Mouse (Mus musculus) forebrain, embryonic 16.5 days (tissue): ENCODE results near the gene Esrrg. TPM values are rescaled to one million over a fixed set of nuclear protein-coding genes. Genes with fewer than 3 reads are reported as not detected.

Experiments
- ATAC-seq: fragments of 200-750 bp; cut with Nextera tagmentation; 2 replicates; pipeline ENCODE4 v1.8.0; 2017; ENCODE audit warnings: mild to moderate bottlenecking, moderate library complexity
- H3K27ac ChIP-seq: fragments of 300-500 bp; sonication (generic); 2 replicates; pipeline ENCODE4 v1.5.1; 2014; ENCODE audit warnings: low read length, control low read depth
- H3K27me3 ChIP-seq: fragments of 300-500 bp; sonication (generic); replicated peaks from 2 replicates; pipeline ENCODE4 v1.6.1; 2014; ENCODE audit warnings: low read length; ENCODE audit not compliant: control insufficient read depth, insufficient read depth
- H3K36me3 ChIP-seq: fragments of 300-500 bp; sonication (generic); 2 replicates; pipeline ENCODE4 v1.6.1; 2014; ENCODE audit not compliant: control insufficient read depth, insufficient read depth
- H3K4me1 ChIP-seq: fragments of 300-500 bp; sonication (generic); replicated peaks from 2 replicates; pipeline ENCODE4 v1.6.1; 2014; ENCODE audit warnings: low read length; ENCODE audit not compliant: control insufficient read depth, insufficient read depth
- H3K4me2 ChIP-seq: fragments of 300-500 bp; sonication (generic); 2 replicates; pipeline ENCODE4 v1.6.1; 2014; ENCODE audit warnings: mild to moderate bottlenecking, low read length, control low read depth
- H3K4me3 ChIP-seq: fragments of 300-500 bp; sonication (generic); replicated peaks from 2 replicates; pipeline ENCODE4 v1.5.1; 2014; ENCODE audit warnings: mild to moderate bottlenecking, low read length, control low read depth
- H3K9ac ChIP-seq: fragments of 300-500 bp; sonication (generic); replicated peaks from 2 replicates; pipeline ENCODE4 v1.6.1; 2014; ENCODE audit warnings: low read depth, low read length, control low read depth
- H3K9me3 ChIP-seq: fragments of 300-500 bp; sonication (generic); 2 replicates; pipeline ENCODE4 v1.6.1; 2016; ENCODE audit warnings: low read length; ENCODE audit not compliant: control insufficient read depth
- WGBS: fragments of 180-500 bp; shearing (Covaris S2); extraction: QIAGEN DNeasy Blood & Tissue Kit; methylation state at CpG from one replicate; pipeline ENCODE4 v1.1.7; 2014; 5-methylcytosine and 5-hydroxymethylcytosine counted together
- polyA plus RNA-seq: library from polyadenylated mRNA; unstranded; fragments of >200 nt; fragmentation: Nextera tagmentation; extraction: Ambion mirVana; gene quantifications from 2 replicates; pipeline ENCODE4 v1.2.1, GENCODE M21; 2015

The Esrrg gene
- polyA plus RNA-seq, 1 experiment from 2014 or later: 11.2 TPM

DNA sequence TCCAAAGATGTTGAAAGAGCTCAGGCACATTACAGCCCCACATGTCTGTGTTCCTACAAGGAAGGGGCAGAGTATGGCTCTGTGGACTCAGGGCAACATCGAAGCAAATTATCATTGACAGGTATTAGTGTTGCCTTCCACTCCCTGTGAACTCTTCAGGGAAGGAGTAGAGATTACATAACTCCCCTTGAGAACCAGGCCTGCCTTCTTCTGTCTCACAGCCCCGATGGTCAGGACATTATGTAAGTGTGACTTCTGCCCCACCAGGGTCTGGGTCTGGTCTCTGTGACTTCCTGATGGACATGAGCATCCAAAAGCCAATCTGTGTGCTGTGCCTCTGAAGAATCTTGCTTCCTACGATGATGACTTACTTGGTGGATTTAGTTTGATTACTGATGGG lies 438.6 kb downstream of the Esrrg start:
- no peak for ATAC-seq
- H3K4me3 ChIP-seq: no peak overlapping the region
- 76% methylated on average over 3 of the region's 3 CpGs for WGBS

DNA sequence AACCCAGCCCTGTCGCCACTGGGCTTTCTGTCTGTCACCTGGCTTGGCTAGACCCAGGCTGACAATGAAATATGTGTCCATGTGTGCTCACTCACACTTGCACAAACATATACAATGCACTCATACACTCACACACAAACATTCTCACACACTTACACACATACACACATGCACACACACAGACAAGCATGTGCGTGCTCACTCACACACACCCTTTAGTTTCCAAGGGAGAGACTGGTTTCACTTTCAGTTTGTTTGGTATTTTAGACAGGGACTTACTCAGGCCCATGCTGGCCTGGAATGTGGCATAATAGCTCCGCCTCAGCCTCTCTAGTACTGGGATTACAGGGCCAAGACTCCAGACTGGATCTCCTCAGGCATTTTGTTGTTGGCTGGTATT lies 447.3 kb downstream of the Esrrg start:
- H3K9ac ChIP-seq: no peak overlapping the region
- no peak overlapping the region for H3K4me3 ChIP-seq
- H3K27ac ChIP-seq: no peak overlapping the region
- no peak for ATAC-seq
- 0 out of 2 replicates have a peak, but pooled peaks cover 2% of the 10 kb centered on the region for H3K4me1 ChIP-seq
- H3K9me3 ChIP-seq: no peaks in the 10 kb centered on the region
- H3K27me3 ChIP-seq: no peaks in the 10 kb centered on the region
- no peak overlapping the region for H3K4me2 ChIP-seq
- no peaks in the 10 kb centered on the region for H3K36me3 ChIP-seq
- 82% methylated on average over 3 of the region's 3 CpGs for whole genome bisulfite sequencing

More for the DNA sequence above, 438.6 kb downstream of the Esrrg start:
- no peaks in the 10 kb centered on the region for H3K4me1 ChIP-seq
- no peak overlapping the region for H3K27ac ChIP-seq
- no peak overlapping the region for H3K9ac ChIP-seq
- no peaks in the 10 kb centered on the region for H3K9me3 ChIP-seq
- H3K4me2 ChIP-seq: no peak overlapping the region
- no peaks in the 10 kb centered on the region for H3K36me3 ChIP-seq
- H3K27me3 ChIP-seq: no peaks in the 10 kb centered on the region

DNA sequence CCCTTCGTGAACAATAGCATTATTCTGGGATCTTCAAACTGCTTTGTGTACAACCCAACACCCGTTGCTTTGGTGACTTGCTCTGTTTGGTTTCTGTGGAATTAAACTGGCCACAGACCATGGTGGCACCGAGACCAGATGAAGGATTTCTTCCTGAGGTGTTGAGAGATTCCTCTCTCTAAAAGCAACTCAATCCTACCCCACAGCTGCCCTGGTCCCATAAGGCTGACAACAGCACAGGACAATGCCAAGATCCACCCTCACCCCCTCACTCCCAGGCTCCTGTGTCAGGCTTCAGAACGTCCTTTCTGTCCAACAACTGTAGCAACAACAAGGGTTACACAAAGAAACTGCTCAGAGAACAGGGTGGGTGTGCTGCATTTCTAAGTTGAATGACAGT lies 449.3 kb downstream of the Esrrg start:
- H3K36me3 ChIP-seq: no peaks in the 10 kb centered on the region
- no peak for ATAC-seq
- H3K4me3 ChIP-seq: no peak overlapping the region
- H3K4me1 ChIP-seq: 0 out of 2 replicates have a peak, but pooled peaks cover 2% of the 10 kb centered on the region
- no peaks in the 10 kb centered on the region for H3K27me3 ChIP-seq
- H3K4me2 ChIP-seq: no peak overlapping the region
- H3K27ac ChIP-seq: no peak overlapping the region
- H3K9me3 ChIP-seq: no peaks in the 10 kb centered on the region
- no peak overlapping the region for H3K9ac ChIP-seq
- WGBS: 63% methylated on average over 4 of the region's 4 CpGs

DNA sequence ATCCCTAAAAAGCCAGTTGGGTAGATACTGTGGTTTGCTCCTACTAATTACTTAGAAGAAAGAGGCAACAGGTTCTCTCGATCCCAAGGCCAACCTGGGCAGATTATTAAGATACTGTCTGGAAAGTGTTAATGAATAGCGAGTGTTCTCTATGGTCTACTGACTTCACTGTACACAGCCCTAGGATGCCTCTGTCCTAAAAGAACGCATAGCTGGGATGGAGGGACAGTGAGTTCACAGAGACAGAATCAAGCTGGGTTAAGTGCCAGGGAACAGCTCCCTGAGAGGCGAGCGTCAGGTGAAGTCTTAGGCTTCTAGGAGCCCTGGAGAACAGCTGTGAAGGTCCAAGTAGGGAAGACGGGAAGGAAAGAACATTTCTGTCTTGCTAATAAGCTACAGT lies 450.4 kb downstream of the Esrrg start:
- no peak overlapping the region for H3K4me3 ChIP-seq
- no peak overlapping the region for H3K9ac ChIP-seq
- H3K36me3 ChIP-seq: no peaks in the 10 kb centered on the region
- no peak for ATAC-seq
- 90% methylated on average over 6 of the region's 6 CpGs for WGBS
- H3K27me3 ChIP-seq: no peaks in the 10 kb centered on the region
- H3K9me3 ChIP-seq: no peaks in the 10 kb centered on the region
- 0 out of 2 replicates have a peak, but pooled peaks cover 2% of the 10 kb centered on the region for H3K4me1 ChIP-seq
- H3K27ac ChIP-seq: no peak overlapping the region
- no peak overlapping the region for H3K4me2 ChIP-seq

DNA sequence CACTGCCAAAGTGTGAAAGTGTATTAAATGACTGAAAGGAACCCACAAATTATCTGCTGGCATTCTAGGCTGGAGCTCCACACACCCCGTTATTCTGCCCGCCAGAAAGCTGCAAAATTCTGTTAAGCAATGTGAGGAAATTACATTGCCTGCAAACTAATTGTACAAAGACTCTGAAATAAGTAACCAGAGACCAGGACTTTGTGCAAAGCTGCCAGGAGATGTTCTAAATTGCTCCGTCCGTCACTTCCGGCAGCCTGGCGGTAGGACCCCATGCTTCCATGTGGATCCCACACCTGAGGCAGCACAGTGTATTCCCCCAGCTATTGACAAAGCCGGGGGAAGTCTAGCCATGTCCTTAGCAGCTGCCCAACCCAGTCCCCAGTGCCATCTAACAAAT lies 451.9 kb downstream of the Esrrg start:
- no peak for ATAC-seq
- Histone ChIP-seq H3K9me3 (no peaks in the 10 kb centered on the region), H3K9ac (no peak overlapping the region), H3K4me1 (0 out of 2 replicates have a peak, but pooled peaks cover 2% of the 10 kb centered on the region), H3K4me2 (no peak overlapping the region), H3K36me3 (no peaks in the 10 kb centered on the region), H3K27ac (no peak overlapping the region), H3K27me3 (no peaks in the 10 kb centered on the region), H3K4me3 (no peak overlapping the region)
- 80% methylated on average over 7 of the region's 7 CpGs for WGBS

DNA sequence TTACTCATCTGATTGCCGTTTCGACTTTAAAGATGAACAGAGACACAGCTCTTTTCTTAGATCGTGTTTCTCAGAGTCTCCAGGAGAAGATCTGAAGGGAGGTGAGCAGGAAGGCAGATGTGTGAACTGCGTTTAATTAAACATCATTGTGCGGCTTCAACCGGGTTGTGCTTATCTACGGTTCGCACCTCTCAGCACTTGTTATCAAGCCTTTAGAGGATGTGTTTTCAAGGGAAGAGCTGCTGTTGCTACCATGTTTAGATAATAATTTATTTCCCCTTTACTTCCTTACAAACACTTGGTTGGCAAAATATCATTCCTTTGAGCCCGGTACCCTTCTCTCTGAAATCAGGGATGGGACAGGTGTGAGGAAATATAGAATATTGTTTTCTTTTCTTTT lies 460.2 kb downstream of the Esrrg start:
- Histone ChIP-seq H3K9ac (no peak overlapping the region), H3K27me3 (no peaks in the 10 kb centered on the region), H3K4me3 (no peak overlapping the region), H3K4me1 (no peaks in the 10 kb centered on the region), H3K4me2 (no peak overlapping the region), H3K27ac (no peak overlapping the region), H3K9me3 (no peaks in the 10 kb centered on the region), H3K36me3 (no peaks in the 10 kb centered on the region)
- 71% methylated on average over 9 of the region's 9 CpGs for WGBS
- no peak for ATAC-seq

DNA sequence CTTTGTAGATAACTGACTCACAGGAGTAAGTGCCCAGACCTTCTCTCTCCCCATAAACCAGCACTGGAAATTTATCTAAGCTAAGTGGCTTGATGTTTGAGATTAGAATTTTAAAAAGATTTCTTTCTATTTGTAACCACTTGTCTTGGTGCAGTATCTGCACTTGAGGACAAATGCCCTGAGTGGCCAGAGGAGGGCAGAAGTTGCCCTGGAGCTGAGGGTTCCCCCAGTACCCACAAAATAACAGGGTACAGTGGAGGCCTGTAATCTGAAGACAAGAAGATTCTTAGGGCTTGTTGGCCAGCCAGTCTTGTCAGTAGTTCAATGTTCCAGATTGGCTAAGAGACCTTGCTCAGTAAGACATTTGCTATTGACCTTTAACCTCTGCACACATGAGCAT lies 461.3 kb downstream of the Esrrg start:
- ATAC-seq: no peak

DNA sequence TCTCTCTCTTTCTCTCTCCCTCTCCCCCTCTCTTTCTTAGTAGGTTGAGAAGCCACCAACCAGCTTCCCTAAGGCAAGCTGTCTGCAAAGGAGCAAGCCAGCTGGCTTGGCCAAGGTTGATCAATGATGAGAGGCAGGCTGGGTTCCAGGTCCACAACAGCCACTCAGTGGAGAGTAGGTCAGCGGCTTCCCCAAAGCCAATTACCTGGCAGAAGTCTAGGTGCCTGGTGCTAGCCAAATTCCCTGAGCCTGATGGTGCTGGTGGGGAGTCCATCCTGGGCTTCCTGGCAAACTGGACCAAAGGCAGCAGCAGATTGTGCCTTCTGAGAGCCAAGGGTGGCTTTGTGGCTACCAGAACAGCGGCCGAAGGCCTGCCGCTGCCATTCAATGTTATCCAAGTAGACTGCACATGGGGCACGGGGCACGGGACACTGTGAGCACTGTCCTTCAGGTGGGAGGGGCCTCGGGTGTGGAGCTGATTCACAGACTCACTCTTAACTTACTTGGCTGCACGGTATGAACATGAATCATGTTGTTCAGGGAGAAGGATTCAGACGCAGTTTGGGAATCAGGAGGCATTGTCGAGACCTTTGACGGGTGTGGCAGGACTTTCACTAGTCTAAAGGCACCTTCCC lies 469.1 kb downstream of the Esrrg start:
- ATAC-seq: no peak
- Histone ChIP-seq H3K27me3 (no peaks in the 10 kb centered on the region), H3K27ac (no peak overlapping the region), H3K4me1 (peaks cover 14% of the 10 kb centered on the region), H3K9me3 (no peaks in the 10 kb centered on the region), H3K36me3 (no peaks in the 10 kb centered on the region), H3K9ac (no peak overlapping the region), H3K4me3 (no peak overlapping the region), H3K4me2 (no peak overlapping the region)
- whole genome bisulfite sequencing: 92% methylated on average over 11 of the region's 11 CpGs

More for the DNA sequence above, 461.3 kb downstream of the Esrrg start:
- H3K9me3 ChIP-seq: no peaks in the 10 kb centered on the region
- no peaks in the 10 kb centered on the region for H3K4me1 ChIP-seq
- H3K27ac ChIP-seq: no peak overlapping the region
- H3K36me3 ChIP-seq: no peaks in the 10 kb centered on the region
- no peak overlapping the region for H3K9ac ChIP-seq
- H3K27me3 ChIP-seq: no peaks in the 10 kb centered on the region
- H3K4me3 ChIP-seq: no peak overlapping the region
- H3K4me2 ChIP-seq: no peak overlapping the region

DNA sequence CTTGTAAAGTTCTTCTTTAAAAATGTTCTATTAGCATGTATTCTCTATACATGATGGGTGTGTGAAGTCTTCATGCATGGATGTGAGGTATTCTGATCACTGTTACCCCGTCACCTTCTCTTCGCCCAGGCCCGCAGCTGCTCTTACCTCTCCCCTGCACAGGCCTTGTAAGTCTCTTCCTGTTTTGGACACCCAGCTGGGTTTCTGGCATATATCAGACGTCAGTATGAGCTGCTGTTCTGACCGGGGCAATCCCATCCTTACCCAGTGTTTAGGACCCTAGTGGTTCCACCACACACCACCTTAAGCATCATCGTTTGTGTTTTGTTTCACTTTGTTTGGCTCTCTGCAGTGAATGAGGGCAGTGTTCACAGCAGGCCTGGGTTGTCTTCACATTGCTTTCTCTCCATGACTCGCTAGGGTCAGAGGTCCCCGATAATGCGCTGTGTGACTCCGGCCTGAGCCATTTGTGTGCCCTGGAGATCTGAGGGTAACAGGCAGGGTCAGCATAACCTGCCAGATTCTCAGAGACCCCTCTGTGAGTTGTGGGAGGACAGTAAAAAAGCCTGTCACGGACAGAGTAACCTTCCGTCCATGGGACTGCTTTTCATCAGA lies 471.8 kb downstream of the Esrrg start:
- peaks cover 20% of the 10 kb centered on the region for H3K4me1 ChIP-seq
- H3K27ac ChIP-seq: no peak overlapping the region
- WGBS: 64% methylated on average over 12 of the region's 12 CpGs
- ATAC-seq: no peak
- no peak overlapping the region for H3K4me3 ChIP-seq
- H3K9me3 ChIP-seq: no peaks in the 10 kb centered on the region
- no peaks in the 10 kb centered on the region for H3K27me3 ChIP-seq
- no peak overlapping the region for H3K9ac ChIP-seq
- no peaks in the 10 kb centered on the region for H3K36me3 ChIP-seq
- no peak overlapping the region for H3K4me2 ChIP-seq
